Mouse (Mus musculus): ENCODE measurements at regions not wholly inside any gene's neighbourhood (a gene's known extent, or its start where the extent isn't known, plus 50 kb on each side); places are given as distances from the start of the nearest gene placed in this dataset.

GRCm38 (mm10) chr15:11565503-11566031, 166.1 kb upstream of the Tars start:
- peak; percentile 43 to 47 for DNase-seq

DNA sequence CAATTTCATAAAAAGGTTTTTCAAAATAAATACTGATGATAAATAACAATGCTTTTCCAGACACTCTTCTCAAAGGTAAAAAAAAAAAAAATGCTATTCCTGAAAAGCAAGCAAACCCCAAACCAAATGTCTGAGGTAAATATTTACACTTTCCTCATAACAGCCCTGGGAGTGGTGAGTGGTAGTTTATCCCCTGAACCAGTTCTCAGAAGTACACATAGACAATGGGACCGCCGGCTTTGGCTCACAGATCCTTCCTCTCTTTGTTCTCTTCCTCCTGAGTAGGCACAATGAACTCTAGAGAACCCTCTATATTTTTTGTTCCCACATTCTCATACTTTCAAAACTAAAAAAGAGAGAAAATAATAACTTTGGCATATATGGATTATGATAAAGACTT, 153.1 kb upstream of the Tars start:
- no peak for DNase-seq

DNA sequence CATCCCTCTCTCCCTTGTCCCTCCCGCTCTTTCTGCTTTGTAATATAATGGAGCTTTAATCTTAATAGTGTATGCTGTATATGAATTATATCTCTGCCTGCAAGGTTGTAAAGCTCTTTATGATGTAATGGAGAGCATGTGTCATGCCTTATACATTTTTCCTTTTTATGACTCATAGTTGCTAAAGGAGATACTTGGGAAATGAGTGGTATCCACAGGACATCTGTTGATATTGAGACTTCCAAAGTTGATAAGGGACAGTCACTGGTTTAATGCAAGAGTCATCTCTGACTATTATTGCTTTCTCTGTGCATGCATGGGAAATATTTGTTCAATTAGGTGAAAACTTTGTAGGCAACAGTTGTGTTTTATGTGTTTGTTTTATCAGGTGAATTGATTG, 152.6 kb upstream of the Tars start:
- DNase-seq = no peak

DNA sequence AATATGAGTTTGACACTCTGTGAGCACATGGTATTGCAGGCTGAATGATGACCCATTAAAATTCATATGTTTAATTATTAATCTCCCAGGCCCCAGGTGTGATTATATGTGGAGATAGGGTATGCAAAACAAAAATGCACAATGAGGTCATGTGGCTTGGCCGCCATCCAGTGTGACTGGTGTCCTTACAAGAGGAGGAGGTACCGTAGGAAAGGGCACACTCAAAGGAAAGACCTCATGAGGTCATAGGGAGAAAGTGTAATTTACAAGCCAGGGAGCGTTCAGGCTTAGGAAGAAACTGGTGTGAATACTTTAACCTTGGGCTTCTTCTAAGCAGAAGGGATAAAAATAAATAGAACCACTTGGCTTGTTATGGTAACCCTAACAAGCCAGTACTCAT, 140.0 kb upstream of the Tars start:
- peak; percentile 61 to 73 for DNase-seq

DNA sequence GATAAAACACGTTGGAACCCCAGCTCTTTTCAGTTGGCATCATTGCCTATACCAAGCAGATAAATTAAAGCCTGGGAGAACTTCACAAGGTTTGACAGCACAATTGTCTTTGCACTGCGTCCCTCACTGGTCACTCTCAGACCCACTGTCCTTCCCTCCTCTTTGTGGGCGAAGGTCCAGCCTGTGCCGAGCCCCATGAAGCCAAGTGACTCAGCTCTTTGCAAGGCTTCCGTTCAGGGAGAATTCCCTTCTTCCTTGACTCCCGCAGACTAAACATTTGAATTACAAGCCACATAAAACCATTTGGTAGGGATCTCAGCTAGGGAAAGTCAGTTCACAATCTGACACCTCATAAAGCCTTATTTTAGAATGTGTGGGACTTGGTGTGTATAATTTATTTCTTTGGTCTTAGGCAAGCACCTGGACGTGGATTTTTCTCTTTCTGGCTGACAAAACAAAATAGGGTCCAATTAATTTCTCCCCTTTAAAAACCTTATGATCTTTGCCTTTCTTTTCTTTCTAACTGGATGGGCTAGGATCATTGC, 136.7 kb upstream of the Tars start:
- no peak for DNase-seq

- DNase-seq = no peak
These were observed 135.2 kb upstream of the Tars start for GRCm38 (mm10) chr15:11534404-11535251.

DNA sequence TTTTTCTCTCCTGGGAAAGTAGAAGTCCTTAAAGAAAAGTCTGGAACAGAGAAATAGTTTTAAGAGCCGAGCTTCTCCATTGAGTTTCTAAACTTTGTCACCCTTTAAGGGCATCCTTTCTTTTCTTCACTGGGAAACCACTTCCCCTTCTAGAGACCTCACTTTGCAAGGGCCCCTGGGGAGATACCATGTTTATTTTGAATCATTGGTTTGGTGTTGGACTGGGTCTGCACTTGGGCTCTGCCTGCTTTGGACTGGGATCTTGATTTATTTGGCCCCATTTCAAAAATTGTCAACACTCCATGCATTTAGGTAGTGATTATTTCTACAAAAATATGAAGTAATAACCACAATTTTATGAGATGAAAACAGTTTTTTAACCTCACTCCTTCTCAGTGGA, 134.2 kb upstream of the Tars start:
- no peak for DNase-seq

DNA sequence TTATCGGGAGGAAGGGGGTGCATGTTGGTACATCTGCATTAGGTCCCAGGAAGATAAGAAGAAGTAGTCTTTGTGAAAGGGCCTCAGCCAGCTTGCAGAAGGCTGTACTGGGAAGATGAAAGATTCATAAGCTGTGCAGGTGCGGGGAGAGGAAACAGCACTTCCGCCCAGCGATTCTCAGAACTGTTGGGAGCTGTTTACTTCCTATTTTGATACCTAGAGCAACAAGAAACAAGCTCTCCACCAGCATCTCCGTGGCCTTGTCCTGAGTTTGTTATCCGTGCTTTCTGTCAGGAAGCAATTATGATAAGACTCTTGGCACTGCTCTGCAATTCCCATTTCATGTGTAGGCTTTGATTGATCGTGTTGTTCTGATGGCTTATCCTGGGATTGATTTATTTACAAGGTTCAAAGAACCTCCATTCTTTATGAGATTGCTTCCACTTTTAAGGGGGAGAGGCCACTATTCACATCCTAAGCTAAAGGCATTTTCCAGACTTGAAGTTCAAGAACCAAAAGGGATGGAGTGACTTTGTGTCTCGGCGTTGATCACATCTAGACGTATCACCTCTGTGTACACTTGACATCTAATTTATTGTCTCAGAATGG, 133.6 kb upstream of the Tars start:
- DNase-seq = peak; percentile 42 to 70

GRCm38 (mm10) chr15:11532536-11532935, 133.1 kb upstream of the Tars start:
- DNase-seq = peak; percentile 29 to 33

- DNase-seq = no peak
These were observed 130.7 kb upstream of the Tars start for GRCm38 (mm10) chr15:11529819-11530810.

DNA sequence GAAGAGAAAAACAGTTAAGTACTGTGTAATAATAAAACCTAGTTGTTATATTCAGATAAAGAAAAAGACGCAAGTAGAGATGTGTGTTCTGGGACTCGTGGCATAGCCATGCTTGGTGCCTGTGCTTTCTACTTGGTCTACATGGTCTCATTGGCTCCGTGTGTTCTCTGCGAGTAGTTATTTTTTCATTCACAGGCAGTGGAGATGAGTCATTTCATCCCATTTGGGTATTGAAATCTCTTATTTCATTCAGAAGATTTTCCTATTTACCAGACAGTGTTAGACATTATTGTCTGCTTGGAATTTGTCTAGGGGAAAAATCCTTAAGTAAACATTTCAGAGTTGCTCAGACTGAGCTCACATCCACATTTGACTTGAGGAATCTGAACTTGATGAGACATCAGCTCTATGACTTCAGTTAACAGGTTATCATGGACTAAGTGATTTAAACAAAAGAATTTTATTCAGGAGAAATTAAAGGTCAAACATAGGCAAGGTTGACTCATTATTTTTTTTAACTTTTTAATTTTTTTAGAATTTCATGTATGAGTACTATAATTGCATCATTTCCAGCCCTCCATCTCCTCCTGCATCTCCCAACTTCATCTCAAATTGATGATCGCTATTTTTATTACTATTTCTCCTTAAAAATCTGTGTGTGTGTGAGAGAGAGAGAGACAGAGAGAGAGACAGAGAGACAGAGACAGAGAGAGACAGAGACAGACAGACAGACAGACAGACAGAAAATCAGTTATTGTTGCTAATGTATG, 125.1 kb upstream of the Tars start:
- DNase-seq = no peak

DNA sequence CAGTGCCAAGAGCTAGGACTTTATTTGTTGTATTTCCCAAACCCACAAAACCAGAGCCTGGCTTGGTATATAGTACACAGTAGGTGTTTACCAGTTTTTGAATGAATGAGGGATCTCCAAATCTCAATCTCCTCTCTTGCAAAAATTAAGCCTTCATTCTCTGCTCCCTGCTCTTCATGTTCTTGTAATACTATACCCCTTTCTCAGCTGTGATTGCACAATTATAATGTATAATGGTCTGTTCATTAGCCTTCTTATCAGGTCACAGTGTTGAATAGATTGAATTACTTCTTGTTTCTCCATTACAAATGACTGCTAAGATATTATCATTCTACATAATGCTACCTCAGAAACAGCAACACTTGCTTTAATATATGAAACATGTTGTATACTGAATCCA, 119.1 kb upstream of the Tars start:
- DNase-seq = no peak

DNA sequence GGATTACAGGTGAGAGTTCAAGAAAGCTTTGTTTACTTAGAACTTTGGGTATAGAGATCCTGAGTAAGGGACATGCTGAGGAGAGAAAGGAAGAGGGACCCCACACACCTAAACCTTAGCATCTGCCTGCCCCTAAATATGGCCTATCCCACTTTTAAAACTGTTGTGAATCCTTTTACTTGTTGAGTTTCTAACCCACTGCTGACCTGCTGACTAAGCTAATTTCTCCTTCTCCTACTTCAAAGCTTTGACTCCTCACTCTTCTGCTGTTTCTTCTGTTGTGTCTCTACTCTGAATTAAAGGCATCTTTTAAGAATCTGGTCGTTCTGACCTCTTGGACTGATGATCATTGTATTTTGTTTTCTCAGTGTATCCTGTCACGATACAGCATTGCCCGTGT, 118.4 kb upstream of the Tars start:
- DNase-seq = no peak

- DNase-seq = no peak
These were observed 105.7 kb upstream of the Tars start for GRCm38 (mm10) chr15:11505076-11505639.

GRCm38 (mm10) chr15:11496436-11496835, 97.0 kb upstream of the Tars start:
- DNase-seq = no peak

GRCm38 (mm10) chr15:11489116-11489515, 89.7 kb upstream of the Tars start:
- DNase-seq = no peak

- DNase-seq = no peak
These were observed 87.9 kb upstream of the Tars start for GRCm38 (mm10) chr15:11487268-11487783.

DNA sequence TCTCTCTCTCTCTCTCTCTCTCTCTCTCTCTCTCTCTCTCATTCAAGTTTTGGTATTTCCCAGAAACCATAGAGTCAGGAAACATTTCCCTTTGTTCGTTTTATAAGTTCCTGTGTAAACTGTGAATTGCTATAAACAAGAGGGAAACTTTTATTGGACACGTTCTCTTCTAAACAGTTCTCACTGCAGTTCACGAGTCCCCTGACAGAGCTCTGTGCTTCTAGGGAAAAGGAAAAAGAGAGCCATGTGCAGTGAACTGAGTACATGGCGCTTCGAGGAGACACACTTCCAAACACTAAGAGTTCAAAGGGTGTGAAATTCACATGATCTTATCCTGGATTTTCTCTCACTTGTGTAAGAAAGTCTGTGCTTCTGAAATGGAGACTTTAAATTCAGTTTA, 84.5 kb upstream of the Tars start:
- DNase-seq = no peak

DNA sequence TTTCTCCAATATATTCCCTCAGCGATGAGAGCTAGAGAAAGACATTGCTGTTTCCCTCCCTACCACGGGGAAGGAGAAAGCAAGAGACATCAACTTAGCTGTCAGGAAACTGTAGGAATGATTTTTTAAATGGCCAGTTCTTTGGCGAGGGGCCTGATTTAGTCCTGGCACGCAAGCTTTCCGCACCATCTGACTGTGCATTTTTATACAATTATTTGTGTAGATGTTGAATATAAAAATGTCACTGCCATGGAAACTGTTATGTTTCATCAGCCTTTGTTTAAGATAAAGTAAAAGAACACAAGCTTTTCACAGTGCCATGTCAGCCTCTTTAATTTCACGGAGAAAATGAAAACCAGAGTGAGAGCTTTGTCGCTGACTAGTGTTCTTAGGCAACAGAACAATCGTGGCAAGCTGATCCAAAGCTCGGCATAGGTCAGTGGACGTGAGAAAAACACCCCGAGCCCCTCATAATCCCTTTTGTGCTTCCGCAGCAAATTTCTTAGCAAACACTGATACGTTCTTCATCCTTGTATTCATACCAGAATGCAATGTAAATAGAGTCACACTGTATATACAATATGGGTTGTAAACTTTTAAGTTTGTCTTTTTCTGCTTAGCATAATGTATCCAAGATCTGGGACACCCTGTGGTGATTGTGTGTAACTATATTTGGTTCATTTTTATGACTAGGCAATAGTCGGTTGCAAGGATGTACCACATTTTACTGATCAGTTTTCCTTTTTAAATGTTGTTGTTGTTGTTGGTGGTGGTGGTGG, 79.9 kb upstream of the Tars start:
- DNase-seq = no peak

DNA sequence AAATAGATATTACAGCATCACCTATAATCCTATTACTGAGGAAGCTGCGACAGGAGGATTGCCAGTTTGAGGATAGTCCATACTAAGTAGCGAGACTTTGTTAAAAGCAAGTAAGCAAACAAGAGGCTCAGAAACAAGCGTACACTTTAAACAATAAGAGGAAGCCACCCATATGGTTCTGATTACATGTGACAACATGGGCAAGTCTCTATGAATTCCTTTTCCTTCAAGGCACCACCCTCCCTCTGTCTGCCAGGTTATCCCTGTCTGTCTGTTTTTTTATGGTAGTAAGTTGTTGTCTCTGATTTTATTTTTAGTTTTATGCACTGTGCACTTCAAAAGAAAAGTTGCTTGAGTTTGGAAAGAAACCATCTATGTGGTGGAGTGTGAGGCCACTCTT, 76.8 kb upstream of the Tars start:
- no peak for DNase-seq

DNA sequence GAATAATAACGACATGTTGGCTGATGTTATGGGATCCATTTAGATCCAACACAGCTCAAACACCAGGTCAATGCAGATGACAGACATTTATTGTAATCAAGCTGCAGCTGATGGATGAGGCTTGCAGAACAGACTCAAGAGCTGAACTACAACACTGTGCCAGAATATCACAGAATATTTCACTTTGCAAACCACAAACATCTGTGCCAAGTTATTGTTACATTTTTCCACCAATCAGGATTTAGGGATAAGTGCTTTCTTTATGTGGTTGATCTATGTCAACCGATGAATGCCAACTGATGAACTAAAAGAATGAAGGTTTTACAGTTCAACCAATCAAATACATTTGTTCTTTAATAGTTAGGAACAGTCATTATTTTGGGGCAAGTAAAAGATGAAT, 63.9 kb upstream of the Tars start:
- DNase-seq = no peak
